Mouse (Mus musculus): Measurements from ENCODE around the gene Ralbp1.
A peak's percentile ranks its signal among the peaks of the same experiment; 100 is the strongest.

Ralbp1 gene

GRCm38 (mm10) chr17:65850487-65850886 is 35.1 kb downstream of the Ralbp1 start:
- DNase-seq (ENCODE audit: low spot score in 2 of 2): no peak

- peak in 1 of 2 experiments; percentile 27 for DNase-seq (ENCODE audit: low spot score in 2 of 2)
Observed at GRCm38 (mm10) chr17:65847694-65848449, 37.7 kb downstream of the Ralbp1 start.

- DNase-seq (ENCODE audit: low spot score in 2 of 2): no peak
Observed at GRCm38 (mm10) chr17:65845423-65845822, 40.2 kb downstream of the Ralbp1 start.

- no peak for DNase-seq (ENCODE audit: low spot score in 2 of 2)
Observed at GRCm38 (mm10) chr17:65842669-65843381, 42.8 kb downstream of the Ralbp1 start.

GRCm38 (mm10) chr17:65839541-65840256 is 45.9 kb downstream of the Ralbp1 start:
- DNase-seq (ENCODE audit: low spot score in 2 of 2): no peak

- DNase-seq (ENCODE audit: low spot score in 2 of 2): peak in 1 of 2 experiments; percentile 66
Observed at GRCm38 (mm10) chr17:65836746-65837145, 48.9 kb downstream of the Ralbp1 start.

- no peak for DNase-seq (ENCODE audit: low spot score in 2 of 2)
Observed at GRCm38 (mm10) chr17:65833891-65834290, 51.7 kb downstream of the Ralbp1 start.

GRCm38 (mm10) chr17:65830216-65830863 is 55.3 kb downstream of the Ralbp1 start:
- DNase-seq (ENCODE audit: low spot score in 2 of 2): no peak

GRCm38 (mm10) chr17:65828951-65829350 is 56.6 kb downstream of the Ralbp1 start:
- no peak for DNase-seq (ENCODE audit: low spot score in 2 of 2)

- no peak for DNase-seq (ENCODE audit: low spot score in 2 of 2)
Observed at GRCm38 (mm10) chr17:65827904-65828303, 57.7 kb downstream of the Ralbp1 start.

- no peak for DNase-seq (ENCODE audit: low spot score in 2 of 2)
Observed at GRCm38 (mm10) chr17:65827119-65827840, 58.3 kb downstream of the Ralbp1 start.

GRCm38 (mm10) chr17:65826257-65826656 is 59.3 kb downstream of the Ralbp1 start:
- no peak for DNase-seq (ENCODE audit: low spot score in 2 of 2)

GRCm38 (mm10) chr17:65824246-65824645 is 61.4 kb downstream of the Ralbp1 start:
- DNase-seq (ENCODE audit: low spot score in 2 of 2): no peak

- DNase-seq (ENCODE audit: low spot score in 2 of 2): no peak
Observed at GRCm38 (mm10) chr17:65822423-65822822, 63.2 kb downstream of the Ralbp1 start.

GRCm38 (mm10) chr17:65820197-65820596 is 65.4 kb downstream of the Ralbp1 start:
- no peak for DNase-seq (ENCODE audit: low spot score in 2 of 2)

- DNase-seq (ENCODE audit: low spot score in 2 of 2): no peak
Observed at GRCm38 (mm10) chr17:65813763-65814162, 71.8 kb downstream of the Ralbp1 start.

GRCm38 (mm10) chr17:65811032-65811431 is 74.6 kb downstream of the Ralbp1 start:
- DNase-seq (ENCODE audit: low spot score in 2 of 2): no peak

GRCm38 (mm10) chr17:65806416-65806815 is 79.2 kb downstream of the Ralbp1 start:
- no peak for DNase-seq (ENCODE audit: low spot score in 2 of 2)

GRCm38 (mm10) chr17:65805966-65806365 is 79.6 kb downstream of the Ralbp1 start:
- no peak for DNase-seq (ENCODE audit: low spot score in 2 of 2)

- DNase-seq (ENCODE audit: low spot score in 2 of 2): no peak
Observed at GRCm38 (mm10) chr17:65802026-65802425, 83.6 kb downstream of the Ralbp1 start.

GRCm38 (mm10) chr17:65800451-65800850 is 85.1 kb downstream of the Ralbp1 start:
- DNase-seq (ENCODE audit: low spot score in 2 of 2): no peak

All from frontal cortex, postnatal 36 days (tissue).